In genomic region chr11:6590933-6591675, GRCm38 (mm10) we compare ENCODE assay signal across 27 mouse cellular contexts. TPM values are rescaled to one million over a fixed set of nuclear protein-coding genes. Genes with fewer than 3 reads are reported as not detected.
DNase-seq lines count a peak whose midpoint lies in the region; ATAC-seq and TF ChIP-seq lines count a peak whose summit lies in the region.
"Had no signal": no experiment of that assay in that cellular context is flagged by ENCODE, and none has a peak within 500 bp of the region (broad histone marks: within the 10 kb centered on the region; RNA-seq: fewer than 3 reads in every experiment).

No protein-coding gene starts in this region.

- no peak overlapping the region for H3K4me2 ChIP-seq in stomach, embryonic 15.5 days
- no peak overlapping the region for H3K4me2 ChIP-seq in stomach, postnatal 0 days (replicated peaks; ENCODE audit: low read depth)
- peak overlapping the region; percentile 61 for H3K4me2 ChIP-seq in liver, embryonic 13.5 days
- no peak overlapping the region for H3K4me2 ChIP-seq in midbrain, embryonic 16.5 days (ENCODE audit: low read length)
- H3K4me2 ChIP-seq: embryonic facial prominence, embryonic 12.5 days; hindbrain, embryonic 14.5 days; limb, embryonic 13.5 days; lung, embryonic 15.5 days; midbrain, embryonic 13.5 days had no signal

- no peaks in the 10 kb centered on the region for H3K27me3 ChIP-seq in stomach, embryonic 15.5 days (replicated peaks)
- H3K27me3 ChIP-seq in stomach, postnatal 0 days (ENCODE audit: control insufficient read depth, insufficient read depth, low read length): no peaks in the 10 kb centered on the region
- no peaks in the 10 kb centered on the region for H3K27me3 ChIP-seq in liver, embryonic 13.5 days
- H3K27me3 ChIP-seq in midbrain, embryonic 16.5 days (ENCODE audit: control insufficient read depth, insufficient read depth, low read depth, low read length): no peaks in the 10 kb centered on the region
- H3K27me3 ChIP-seq: embryonic facial prominence, embryonic 12.5 days; limb, embryonic 13.5 days; lung, embryonic 15.5 days; midbrain, embryonic 13.5 days; Patski had no signal

- no peaks in the 10 kb centered on the region for H3K4me1 ChIP-seq in stomach, embryonic 15.5 days
- H3K4me1 ChIP-seq in stomach, postnatal 0 days (replicated peaks; ENCODE audit: control insufficient read depth, insufficient read depth): peaks cover under 1% of the 10 kb centered on the region; the same call in 1 of the 2 replicates
- peaks cover 98% of the 10 kb centered on the region for H3K4me1 ChIP-seq in liver, embryonic 13.5 days (replicated peaks)
- H3K4me1 ChIP-seq in midbrain, embryonic 16.5 days (ENCODE audit: control insufficient read depth, insufficient read depth, low read length): no peaks in the 10 kb centered on the region
- H3K4me1 ChIP-seq: embryonic facial prominence, embryonic 12.5 days; limb, embryonic 13.5 days; lung, embryonic 15.5 days; midbrain, embryonic 13.5 days had no signal

- no peak for DNase-seq in stomach, postnatal 0 days (ENCODE audit: low spot score)
- peak; percentile 65 for DNase-seq in liver, embryonic 13.5 days
- DNase-seq in right cerebral cortex, adult 2 months (ENCODE audit: low spot score in 2 of 2): no peak
- no peak for DNase-seq in adrenal gland, adult 8-10 months
- DNase-seq: adrenal gland, postnatal 25 days; heart, postnatal 36 days had no signal

- H3K9me3 ChIP-seq in stomach, embryonic 15.5 days: no peaks in the 10 kb centered on the region
- no peaks in the 10 kb centered on the region for H3K9me3 ChIP-seq in stomach, postnatal 0 days (ENCODE audit: control insufficient read depth, low read length)
- no peaks in the 10 kb centered on the region for H3K9me3 ChIP-seq in liver, embryonic 13.5 days (replicated peaks)
- H3K9me3 ChIP-seq in midbrain, embryonic 16.5 days (replicated peaks; ENCODE audit: control insufficient read depth, low read length, poor library complexity, severe bottlenecking): no peaks in the 10 kb centered on the region
- H3K9me3 ChIP-seq: embryonic facial prominence, embryonic 12.5 days; limb, embryonic 13.5 days; lung, embryonic 15.5 days; midbrain, embryonic 13.5 days had no signal

- H3K9ac ChIP-seq in stomach, embryonic 15.5 days: no peak overlapping the region
- no peak overlapping the region for H3K9ac ChIP-seq in stomach, postnatal 0 days (ENCODE audit: low read length)
- peak overlapping the region; percentile 66 for H3K9ac ChIP-seq in liver, embryonic 13.5 days
- no peak overlapping the region for H3K9ac ChIP-seq in midbrain, embryonic 16.5 days (ENCODE audit: low read depth, low read length)
- H3K9ac ChIP-seq: embryonic facial prominence, embryonic 12.5 days; hindbrain, embryonic 14.5 days; limb, embryonic 13.5 days; lung, embryonic 15.5 days; midbrain, embryonic 13.5 days had no signal

- no peak for TF ChIP-seq EP300 in stomach, postnatal 0 days (optimal IDR thresholded peaks at IDR 0.05)

- peak; percentile 70; the same call in 1 of the 2 replicates for ATAC-seq in stomach, embryonic 15.5 days (ENCODE audit: insufficient read depth, low FRiP score, low read depth)
- ATAC-seq in stomach, postnatal 0 days (ENCODE audit: low FRiP score, low TSS enrichment): no peak
- ATAC-seq in erythroblast, adult 5-6 weeks (replicated peaks; ENCODE audit: low FRiP score, poor library complexity, severe bottlenecking): peak; percentile 75
- ATAC-seq in liver, embryonic 13.5 days (ENCODE audit: low read depth): peak; percentile 89
- peak; percentile 3 for ATAC-seq in monocyte, adult 5-6 weeks (replicated peaks; ENCODE audit: insufficient number of reproducible peaks, low FRiP score, low TSS enrichment, poor library complexity, severe bottlenecking)
- ATAC-seq in midbrain, embryonic 16.5 days: no peak
- ATAC-seq: forebrain, embryonic 16.5 days; midbrain, embryonic 13.5 days; Patski had no signal

- no peak overlapping the region for H3K27ac ChIP-seq in stomach, embryonic 15.5 days
- no peak overlapping the region for H3K27ac ChIP-seq in stomach, postnatal 0 days (replicated peaks)
- H3K27ac ChIP-seq in liver, embryonic 13.5 days: peak overlapping the region; percentile 95
- H3K27ac ChIP-seq in midbrain, embryonic 16.5 days (ENCODE audit: low read length): no peak overlapping the region
- H3K27ac ChIP-seq: embryonic facial prominence, embryonic 12.5 days; hindbrain, embryonic 14.5 days; limb, embryonic 13.5 days; lung, embryonic 15.5 days; macrophage; midbrain, embryonic 13.5 days had no signal

- H3K4me3 ChIP-seq in stomach, embryonic 15.5 days (replicated peaks): no peak overlapping the region
- H3K4me3 ChIP-seq in stomach, postnatal 0 days (ENCODE audit: low read depth, low read length): no peak overlapping the region
- H3K4me3 ChIP-seq in liver, embryonic 13.5 days (replicated peaks): 0 out of 2 replicates have a peak overlapping the region, but pooled peaks have one; percentile 18
- no peak overlapping the region for H3K4me3 ChIP-seq in midbrain, embryonic 16.5 days (ENCODE audit: low read depth, low read length)
- H3K4me3 ChIP-seq: embryonic facial prominence, embryonic 12.5 days; limb, embryonic 13.5 days; lung, embryonic 15.5 days; midbrain, embryonic 13.5 days; myocyte had no signal

- TF ChIP-seq CTCF in stomach, postnatal 0 days (IDR thresholded peaks at IDR 0.05; ENCODE audit: low read depth): no peak

- H3K36me3 ChIP-seq in stomach, embryonic 15.5 days: peaks cover 48% of the 10 kb centered on the region
- H3K36me3 ChIP-seq in stomach, postnatal 0 days (ENCODE audit: control insufficient read depth, insufficient read depth, low read length): peaks cover 30% of the 10 kb centered on the region
- peaks cover 88% of the 10 kb centered on the region for H3K36me3 ChIP-seq in liver, embryonic 13.5 days
- peaks cover 26% of the 10 kb centered on the region for H3K36me3 ChIP-seq in midbrain, embryonic 16.5 days (ENCODE audit: control insufficient read depth, insufficient read depth, low read length)

- WGBS in stomach, embryonic 15.5 days: 83% methylated on average over 10 of the region's 10 CpGs
- WGBS in stomach, postnatal 0 days: 86% methylated on average over 10 of the region's 10 CpGs
- 24% methylated on average over 10 of the region's 10 CpGs for WGBS in liver, embryonic 13.5 days (ENCODE audit: insufficient replicate concordance)
- WGBS in midbrain, embryonic 16.5 days: 84% methylated on average over 10 of the region's 10 CpGs

RNA-seq across cellular contexts. Expression of gene Nacad, which starts 14.7 kb away (rescaled TPM):
- polyA plus RNA-seq in stomach, embryonic 15.5 days (2015; fragmentation: Nextera tagmentation; extraction: Ambion mirVana): 5.7 and 8.2 TPM in 2 replicates
- 7.3 and 7.4 TPM in 2 replicates for polyA plus RNA-seq in stomach, postnatal 0 days (2015; fragmentation: Nextera tagmentation; extraction: Ambion mirVana)
- 0.19 and 2.3 TPM in 2 replicates for total RNA-seq in erythroblast, adult 5-6 weeks (2015; ENCODE audit: low replicate concordance)
- not detected in 2 replicates for total RNA-seq in erythroblast, adult 5-6 weeks (2017; ENCODE audit: low replicate concordance)
- polyA plus RNA-seq in liver, embryonic 13.5 days (2015; fragmentation: Nextera tagmentation; extraction: Ambion mirVana): 5.0 and 5.7 TPM in 2 replicates
- 0.78 to 2.7 TPM (median 0.85 TPM) in 3 replicates for total RNA-seq in monocyte, adult 5-6 weeks (2017)
- 85.0 and 89.0 TPM in 2 replicates for polyA plus RNA-seq in midbrain, embryonic 16.5 days (2015; fragmentation: Nextera tagmentation; extraction: Ambion mirVana)
- 1 to 10 TPM; 1.2 to 2.8 (median 1.8) TPM for total RNA-seq in adrenal gland, adult 8-10 months (2022)
- polyA plus RNA-seq: macrophage had no signal

RNA-seq across cellular contexts. Expression of gene Tbrg4, which starts 34.8 kb away (rescaled TPM):
- polyA plus RNA-seq in stomach, embryonic 15.5 days (2015; fragmentation: Nextera tagmentation; extraction: Ambion mirVana): 41.6 and 50.2 TPM in 2 replicates
- polyA plus RNA-seq in stomach, postnatal 0 days (2015; fragmentation: Nextera tagmentation; extraction: Ambion mirVana): 29.3 and 31.2 TPM in 2 replicates
- 8.8 and 10.4 TPM in 2 replicates for total RNA-seq in erythroblast, adult 5-6 weeks (2015; ENCODE audit: low replicate concordance)
- 10.3 and 18.3 TPM in 2 replicates for total RNA-seq in erythroblast, adult 5-6 weeks (2017; ENCODE audit: low replicate concordance)
- 46.1 and 46.2 TPM in 2 replicates for polyA plus RNA-seq in liver, embryonic 13.5 days (2015; fragmentation: Nextera tagmentation; extraction: Ambion mirVana)
- 14.7 to 21.2 TPM (median 15.2 TPM) in 3 replicates for total RNA-seq in monocyte, adult 5-6 weeks (2017)
- 29.0 and 29.1 TPM in 2 replicates for polyA plus RNA-seq in midbrain, embryonic 16.5 days (2015; fragmentation: Nextera tagmentation; extraction: Ambion mirVana)
- total RNA-seq in adrenal gland, adult 8-10 months (2022): 10 to 100 TPM; 49.3 to 68.1 (median 60.4) TPM

RNA-seq across cellular contexts. Expression of gene Ccm2, which starts 44.4 kb away (rescaled TPM):
- 75.4 and 76.3 TPM in 2 replicates for polyA plus RNA-seq in stomach, embryonic 15.5 days (2015; fragmentation: Nextera tagmentation; extraction: Ambion mirVana)
- 45.7 and 45.9 TPM in 2 replicates for polyA plus RNA-seq in stomach, postnatal 0 days (2015; fragmentation: Nextera tagmentation; extraction: Ambion mirVana)
- total RNA-seq in erythroblast, adult 5-6 weeks (2015; ENCODE audit: low replicate concordance): 9.8 and 11.0 TPM in 2 replicates
- total RNA-seq in erythroblast, adult 5-6 weeks (2017; ENCODE audit: low replicate concordance): 10.3 and 15.7 TPM in 2 replicates
- polyA plus RNA-seq in liver, embryonic 13.5 days (2015; fragmentation: Nextera tagmentation; extraction: Ambion mirVana): 45.8 and 46.1 TPM in 2 replicates
- total RNA-seq in monocyte, adult 5-6 weeks (2017): 148 to 199 TPM (median 172 TPM) in 3 replicates
- polyA plus RNA-seq in midbrain, embryonic 16.5 days (2015; fragmentation: Nextera tagmentation; extraction: Ambion mirVana): 81.4 and 84.3 TPM in 2 replicates
- total RNA-seq in adrenal gland, adult 8-10 months (2022): 10 to 100 TPM; 35.8 to 40.8 (median 40.5) TPM

RNA-seq across cellular contexts. Expression of gene Wap, which starts 47.3 kb away (rescaled TPM):
- not detected in 2 replicates for polyA plus RNA-seq in stomach, embryonic 15.5 days (2015; fragmentation: Nextera tagmentation; extraction: Ambion mirVana)
- 2.6 and 5.3 TPM in 2 replicates for polyA plus RNA-seq in stomach, postnatal 0 days (2015; fragmentation: Nextera tagmentation; extraction: Ambion mirVana)
- not detected in 2 replicates for total RNA-seq in erythroblast, adult 5-6 weeks (2015; ENCODE audit: low replicate concordance)
- not detected in 2 replicates for total RNA-seq in erythroblast, adult 5-6 weeks (2017; ENCODE audit: low replicate concordance)
- not detected in 2 replicates for polyA plus RNA-seq in liver, embryonic 13.5 days (2015; fragmentation: Nextera tagmentation; extraction: Ambion mirVana)
- total RNA-seq in monocyte, adult 5-6 weeks (2017): not detected in 3 replicates
- not detected in 2 replicates for polyA plus RNA-seq in midbrain, embryonic 16.5 days (2015; fragmentation: Nextera tagmentation; extraction: Ambion mirVana)
- not detected for total RNA-seq in adrenal gland, adult 8-10 months (2022)
- total RNA-seq: adrenal gland, postnatal 25 days; heart, postnatal 36 days; layer of hippocampus, adult 18-20 months; layer of hippocampus, postnatal 25 days; left cerebral cortex, postnatal 14 days had no signal
- polyA plus RNA-seq: embryonic facial prominence, embryonic 12.5 days; forebrain, embryonic 16.5 days; heart, embryonic 14.5 days; hindbrain, embryonic 14.5 days; intestine, embryonic 14.5 days; kidney, embryonic 16.5 days; limb, embryonic 13.5 days; lung, embryonic 15.5 days; macrophage; midbrain, embryonic 13.5 days; myocyte; neural tube, embryonic 14.5 days; Patski; urinary bladder, adult 2 months had no signal

Comparison
In these comparisons a context has a peak if more than half of its experiments do, and no peak if none do; other contexts are left out.
1. ATAC-seq: peak in stomach, embryonic 15.5 days (single experiment), erythroblast, adult 5-6 weeks (single experiment), liver, embryonic 13.5 days (single experiment) and monocyte, adult 5-6 weeks (single experiment); none in stomach, postnatal 0 days (single experiment) and midbrain, embryonic 16.5 days (single experiment).